Mouse (Mus musculus): ENCODE data around the gene Pdia2.
"Not testable (repeated sequence)": the region's sequence is repeated elsewhere in the genome, so short reads cannot be mapped to it uniquely, and the experiment has no call there.

Pdia2 gene

GRCm38 (mm10) chr17:26200831-26201705 is 2.2 kb upstream of the Pdia2 start:
- DNase-seq (ENCODE audit: low spot score), result peak; percentile 52

- DNase-seq (ENCODE audit: low spot score), result no peak
Measured at GRCm38 (mm10) chr17:26192481-26193190, 6.3 kb downstream of the Pdia2 start.

- DNase-seq (ENCODE audit: low spot score), result not testable (repeated sequence)
Measured at GRCm38 (mm10) chr17:26191486-26191885, 7.4 kb downstream of the Pdia2 start.

GRCm38 (mm10) chr17:26188091-26188805 is 10.6 kb downstream of the Pdia2 start:
- no peak for DNase-seq (ENCODE audit: low spot score)

GRCm38 (mm10) chr17:26187592-26187991 is 11.3 kb downstream of the Pdia2 start:
- no peak for DNase-seq (ENCODE audit: low spot score)

- no peak for DNase-seq (ENCODE audit: low spot score)
Measured at GRCm38 (mm10) chr17:26181179-26181578, 17.7 kb downstream of the Pdia2 start.

- no peak for DNase-seq (ENCODE audit: low spot score)
Measured at GRCm38 (mm10) chr17:26178611-26179010, 20.3 kb downstream of the Pdia2 start.

- DNase-seq (ENCODE audit: low spot score), result not testable (repeated sequence)
Measured at GRCm38 (mm10) chr17:26175248-26175647, 23.6 kb downstream of the Pdia2 start.

GRCm38 (mm10) chr17:26168039-26168438 is 30.8 kb downstream of the Pdia2 start:
- DNase-seq (ENCODE audit: low spot score), result no peak

- no peak for DNase-seq (ENCODE audit: low spot score)
Measured at GRCm38 (mm10) chr17:26162736-26163135, 36.2 kb downstream of the Pdia2 start.

- DNase-seq (ENCODE audit: low spot score), result no peak
Measured at GRCm38 (mm10) chr17:26151886-26152630, 46.8 kb downstream of the Pdia2 start.

GRCm38 (mm10) chr17:26149056-26149455 is 49.8 kb downstream of the Pdia2 start:
- no peak for DNase-seq (ENCODE audit: low spot score)
